Mouse (Mus musculus) kidney, postnatal 25 days (tissue): Measurements from ENCODE around the gene Rpusd3.

Source experiments
- DNase-seq, 2 experiments: peaks; one replicate each; pipeline ENCODE4 v3.0.0; 2021; ENCODE audit warnings: mixed read lengths in 2 of 2

The Rpusd3 gene

GRCm38 (mm10) chr6:113419199-113419587 is at the start of gene Rpusd3:
Gene Rpusd3 (minus strand): TSS chr6:113419340.
- peak; percentile 99 to 100 for DNase-seq

DNA sequence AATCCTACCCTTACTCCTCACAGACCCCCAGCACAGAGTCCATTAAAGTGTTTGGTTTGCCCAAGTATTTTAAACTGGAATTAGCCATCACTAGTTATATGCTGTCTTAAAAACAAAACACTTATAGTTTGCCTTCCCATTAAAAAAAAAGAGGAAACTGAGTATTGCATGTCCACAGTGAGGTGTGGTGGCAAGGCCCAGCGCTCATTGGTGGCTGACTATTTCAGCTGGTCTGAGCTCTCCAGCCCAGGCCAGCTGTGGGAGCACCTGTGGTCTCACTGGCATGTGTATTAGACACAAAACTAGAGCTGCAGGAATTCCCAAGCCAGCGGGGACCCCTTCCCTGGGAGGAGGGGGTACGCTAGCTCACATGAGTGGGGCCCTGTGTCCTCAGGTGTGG is 49.4 kb upstream of the Rpusd3 start:
- DNase-seq: no peak

DNA sequence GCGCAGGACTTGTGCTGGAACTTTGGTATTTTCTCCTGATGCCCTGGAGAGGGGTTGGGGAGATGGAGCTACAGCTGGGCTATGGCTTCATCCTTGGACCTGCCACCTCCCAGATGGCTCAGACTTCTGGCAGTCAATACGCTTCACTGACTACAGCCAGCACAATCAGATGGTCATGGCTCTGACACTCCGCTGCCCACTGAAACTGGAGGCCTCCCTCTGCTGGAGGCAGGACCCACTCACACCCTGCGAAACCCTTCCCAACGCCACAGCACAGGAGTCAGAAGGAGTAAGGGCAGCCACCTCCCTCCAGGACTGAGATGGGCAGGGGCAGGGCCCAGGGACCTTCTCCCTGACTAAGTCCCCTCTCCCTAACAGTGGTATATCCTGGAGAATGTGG is 46.5 kb upstream of the Rpusd3 start:
- peak in 1 of 2 experiments; percentile 49 for DNase-seq

- no peak for DNase-seq
Measured at GRCm38 (mm10) chr6:113464040-113464439, 44.9 kb upstream of the Rpusd3 start.

DNA sequence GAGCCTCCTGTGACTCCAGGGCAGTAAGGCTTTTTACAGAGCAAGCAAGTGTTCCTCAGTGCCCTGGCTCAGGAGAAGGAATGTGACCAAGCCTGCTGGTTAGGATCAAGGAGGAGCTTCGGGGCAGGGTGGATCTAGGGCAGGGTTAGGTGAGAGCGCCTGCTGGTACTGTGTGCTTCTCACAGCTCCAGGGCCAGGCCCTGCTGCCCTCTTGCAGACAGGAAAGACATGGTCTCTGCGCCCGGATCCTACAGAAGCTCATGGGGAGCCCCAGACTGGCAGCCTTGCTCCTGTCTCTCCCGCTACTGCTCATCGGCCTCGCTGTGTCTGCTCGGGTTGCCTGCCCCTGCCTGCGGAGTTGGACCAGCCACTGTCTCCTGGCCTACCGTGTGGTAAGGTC is 39.5 kb upstream of the Rpusd3 start:
- peak; percentile 46 to 77 for DNase-seq

DNA sequence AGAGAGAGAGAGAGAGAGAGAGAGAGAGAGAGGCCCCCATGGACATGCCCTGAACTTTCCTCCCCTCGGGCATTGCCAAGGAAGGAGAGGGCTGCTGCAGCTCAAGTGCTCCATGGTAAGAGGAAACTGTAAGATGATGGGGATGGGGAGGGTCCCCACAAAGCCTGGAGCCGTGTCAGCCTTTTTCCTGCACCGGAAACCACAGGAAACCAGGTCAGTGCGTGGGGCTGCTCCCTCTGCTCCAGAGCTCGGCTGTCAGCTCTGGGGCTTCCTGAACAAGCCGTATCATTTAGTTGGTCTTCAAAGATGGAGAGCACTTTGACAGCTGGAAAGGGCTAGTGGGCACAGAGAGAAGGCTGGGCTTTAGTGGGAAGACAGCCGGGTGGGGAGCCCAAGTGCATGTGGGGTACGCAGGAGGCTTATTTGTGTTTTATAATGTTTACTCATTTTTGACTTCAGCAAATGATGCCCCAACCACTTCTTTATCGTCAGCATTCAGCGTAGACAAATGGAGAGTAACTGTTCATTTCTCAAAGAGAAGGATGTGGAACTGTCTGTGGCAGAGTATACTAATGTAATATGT is 38.9 kb upstream of the Rpusd3 start, which contains the start of gene Il17re:
TSS of gene Il17re (plus strand) at position 533 of the 583 bp plus-strand sequence.
- DNase-seq: no peak

- no peak for DNase-seq
Measured at GRCm38 (mm10) chr6:113455007-113455406, 35.9 kb upstream of the Rpusd3 start.

DNA sequence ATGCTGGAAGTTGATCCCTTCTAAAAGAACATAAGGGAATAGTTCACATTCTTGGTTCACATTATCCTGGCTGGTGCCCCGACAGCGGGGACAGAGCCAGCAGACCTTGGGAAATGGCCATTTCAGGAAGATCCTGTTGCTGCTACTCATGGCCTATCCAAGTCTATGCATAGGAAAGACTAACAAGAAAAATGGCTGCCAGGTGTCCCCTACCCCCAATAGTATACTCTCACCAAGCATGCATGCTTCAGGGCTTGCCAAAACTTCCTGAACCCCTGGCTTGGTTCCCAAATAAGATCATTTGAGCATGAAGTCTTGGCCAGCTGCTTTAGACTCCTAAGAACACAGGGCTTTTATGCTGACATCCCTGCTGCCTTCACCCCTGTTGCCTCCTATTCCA is 32.7 kb upstream of the Rpusd3 start:
- DNase-seq: no peak

DNA sequence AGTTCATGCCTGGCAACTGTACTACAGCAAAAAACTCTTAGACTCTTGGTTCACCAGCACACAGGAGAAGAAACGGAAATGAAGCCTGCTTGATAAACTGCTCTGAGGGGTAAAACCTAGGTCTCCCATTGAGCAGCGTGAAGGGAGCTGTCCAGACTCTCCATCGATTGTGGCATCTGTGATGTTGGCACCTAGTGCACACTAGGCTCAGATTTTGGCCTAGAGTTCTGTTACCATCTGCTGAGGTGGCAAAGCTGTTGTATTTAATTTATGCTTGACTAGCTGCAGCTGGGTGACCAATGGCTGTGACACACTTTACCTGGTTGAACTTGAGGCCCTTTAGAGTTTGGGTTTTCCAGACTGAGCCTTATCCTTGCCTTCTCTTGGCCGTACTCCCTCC is 28.5 kb upstream of the Rpusd3 start:
- no peak for DNase-seq

DNA sequence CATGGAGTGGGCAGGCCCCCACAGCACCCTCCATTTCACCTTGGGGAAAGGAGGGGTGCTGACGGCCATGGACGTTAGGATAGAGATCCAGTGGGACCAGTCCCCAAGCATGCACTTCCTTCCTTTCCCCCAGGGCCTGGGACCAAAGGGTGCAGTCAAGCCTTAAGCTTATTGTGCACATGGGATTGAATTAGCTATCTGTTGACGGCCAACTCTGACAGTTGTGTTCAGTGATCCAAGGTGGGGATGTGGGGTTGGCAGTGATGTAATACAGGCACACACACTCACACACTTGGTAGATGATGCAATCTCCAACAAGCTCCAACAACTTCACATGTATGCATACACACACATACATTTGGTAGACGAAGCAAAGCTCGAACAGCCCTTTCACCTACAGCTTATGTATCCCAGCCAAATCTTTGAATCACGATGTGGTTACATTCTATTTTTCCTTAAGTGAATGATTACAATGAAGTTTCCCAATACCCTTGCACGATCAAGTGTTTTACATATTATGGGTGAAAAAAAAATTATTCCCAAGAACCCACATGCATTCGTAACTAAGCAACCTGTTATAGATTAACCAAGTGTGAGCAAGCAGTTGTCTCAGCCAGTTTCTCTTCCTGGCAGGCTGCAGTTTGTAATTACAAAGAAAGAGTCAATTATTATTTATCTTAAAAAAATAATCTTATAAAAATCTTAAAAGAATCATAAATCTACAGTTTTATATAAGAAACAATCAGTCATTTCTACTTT is 25.2 kb upstream of the Rpusd3 start:
- no peak for DNase-seq

DNA sequence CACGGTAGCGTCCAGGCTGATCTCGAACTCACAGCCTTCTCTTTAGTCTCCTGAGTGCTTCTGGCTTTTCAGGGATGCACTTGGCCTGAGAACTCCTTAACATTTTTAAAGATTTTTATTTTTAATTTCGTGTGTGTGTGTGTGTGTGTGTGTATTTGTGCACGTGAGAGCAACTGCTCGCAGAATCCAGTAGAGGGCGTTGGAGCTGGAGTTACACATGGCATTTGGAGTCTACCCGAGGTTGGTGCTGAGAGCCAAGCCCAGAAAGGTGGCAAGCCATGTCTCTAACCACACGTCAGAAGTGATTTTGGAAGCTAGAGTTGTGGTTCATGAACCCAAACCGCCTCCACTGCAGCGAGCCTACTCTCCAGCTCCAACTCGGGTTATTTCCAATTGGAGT is 24.0 kb upstream of the Rpusd3 start:
- DNase-seq: no peak

GRCm38 (mm10) chr6:113442442-113443090 is 23.4 kb upstream of the Rpusd3 start, which contains the start of gene Jagn1:
Gene Jagn1 (plus strand): TSS chr6:113442569.
- DNase-seq: peak; percentile 93 to 94

DNA sequence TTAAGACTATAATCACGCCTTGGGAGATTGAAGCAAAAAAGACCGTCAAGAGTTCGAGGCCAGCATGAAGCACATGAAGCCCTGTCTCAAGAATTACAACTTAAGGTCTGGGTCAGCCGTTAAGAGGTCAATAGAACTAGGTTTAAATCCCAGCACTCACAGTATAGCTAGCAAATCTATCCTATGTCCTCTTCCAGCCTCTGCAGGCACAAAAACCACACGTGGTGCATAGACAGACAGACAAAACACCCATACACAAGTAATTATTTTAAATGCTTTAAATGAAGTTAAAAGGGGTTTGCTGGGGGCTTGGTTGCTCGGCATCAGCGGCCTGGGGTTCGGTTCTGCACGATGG is 22.9 kb upstream of the Rpusd3 start:
- DNase-seq: no peak

GRCm38 (mm10) chr6:113441147-113441680 is 22.1 kb upstream of the Rpusd3 start:
- peak; percentile 83 to 91 for DNase-seq

DNA sequence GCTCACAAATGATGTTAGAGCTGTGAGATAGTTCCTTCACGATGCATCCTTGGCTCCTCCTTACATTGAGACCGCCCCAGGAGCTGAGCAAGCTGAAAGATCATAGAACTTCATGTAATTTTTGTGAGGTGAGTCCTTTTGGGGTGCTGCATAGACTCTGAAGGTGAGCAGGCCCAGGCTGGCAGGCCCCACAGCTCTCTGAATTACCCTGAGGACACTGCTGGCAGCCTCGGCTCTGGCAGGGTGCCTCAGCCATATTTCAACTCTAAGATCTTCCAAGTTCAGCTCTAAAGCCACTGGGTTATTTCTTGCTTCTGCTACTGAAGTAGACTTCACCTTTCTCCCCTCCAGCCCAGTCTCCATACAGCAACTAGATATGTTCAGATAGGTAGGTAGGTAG is 21.5 kb upstream of the Rpusd3 start:
- DNase-seq: peak in 1 of 2 experiments; percentile 31

DNA sequence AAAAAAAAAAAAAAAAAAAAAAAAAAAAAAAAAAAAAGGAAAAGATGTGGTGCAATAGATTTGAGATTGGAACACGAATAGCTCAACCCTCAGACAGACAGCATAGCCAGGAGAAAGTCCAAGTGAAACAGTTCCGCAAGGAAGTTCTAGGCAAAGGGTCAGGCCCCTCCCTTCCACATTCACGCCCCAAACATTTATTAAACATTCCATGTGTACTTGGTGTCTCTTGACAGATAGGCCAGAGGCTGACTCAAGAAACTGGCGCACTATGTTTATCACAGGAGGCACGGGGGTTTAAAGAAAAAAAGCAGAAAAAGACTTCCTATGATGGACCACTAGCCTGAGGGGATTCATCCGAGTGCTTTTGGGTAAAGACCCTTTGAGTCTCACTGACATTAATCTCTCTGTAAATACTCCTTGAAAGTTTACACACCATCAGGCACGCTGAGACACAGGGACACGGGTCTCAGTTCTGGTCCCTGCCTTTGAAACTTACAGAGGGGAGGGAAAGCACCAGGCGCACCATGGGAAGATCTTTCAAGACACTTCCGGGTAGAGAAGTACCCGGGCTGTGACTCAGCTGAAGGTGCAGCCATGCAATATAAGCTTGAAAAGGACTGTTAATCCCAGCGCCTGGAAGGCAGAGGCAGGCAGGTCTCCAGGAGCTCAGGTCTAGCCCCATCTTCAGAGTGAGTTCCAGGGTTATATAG is 19.7 kb upstream of the Rpusd3 start:
- DNase-seq: peak in 1 of 2 experiments; percentile 41

DNA sequence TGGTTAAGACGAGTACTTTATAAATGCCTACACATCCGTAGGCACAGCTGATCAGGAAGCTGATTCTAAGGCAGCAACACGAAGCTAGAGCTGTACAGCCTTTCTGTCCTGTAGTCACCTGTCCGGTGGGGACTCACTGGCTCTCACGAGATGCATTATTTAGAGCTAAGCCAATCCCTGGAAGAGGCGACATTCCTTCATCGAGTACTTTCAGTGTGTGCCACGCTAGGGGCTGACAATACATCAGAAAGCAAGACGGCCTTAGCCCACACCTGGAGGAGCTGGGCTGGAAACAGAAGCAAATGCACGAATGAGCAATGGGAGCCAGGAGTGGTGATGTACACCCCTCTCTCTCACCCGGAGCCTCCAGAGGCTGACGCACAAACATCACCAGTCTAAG is 18.0 kb upstream of the Rpusd3 start:
- DNase-seq: no peak

- DNase-seq: no peak
Measured at GRCm38 (mm10) chr6:113435664-113436205, 16.6 kb upstream of the Rpusd3 start, which contains the start of gene Cidec. Gene Cidec (minus strand): TSS chr6:113435760.

DNA sequence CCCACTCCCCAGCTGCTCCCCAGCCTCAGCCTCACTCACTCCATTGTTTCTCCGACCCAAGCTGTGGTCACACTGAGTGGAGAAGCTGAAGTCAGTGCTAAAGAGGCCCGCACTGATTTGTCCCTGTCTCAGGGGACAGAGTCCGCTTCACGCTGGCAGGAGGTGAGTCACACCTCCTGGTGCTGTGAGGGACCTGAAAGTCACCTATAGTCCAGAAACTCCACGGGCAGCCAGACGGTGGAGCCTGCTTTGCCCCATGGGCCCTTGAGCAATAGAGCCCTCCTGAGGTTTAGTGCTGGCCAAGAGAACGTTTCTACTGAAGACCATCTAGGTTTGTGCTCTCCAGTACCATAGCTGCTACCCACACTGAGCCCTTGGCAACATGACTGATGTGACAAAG is 15.6 kb upstream of the Rpusd3 start:
- no peak for DNase-seq

GRCm38 (mm10) chr6:113433661-113434060 is 14.5 kb upstream of the Rpusd3 start:
- no peak for DNase-seq

GRCm38 (mm10) chr6:113431801-113432200 is 12.7 kb upstream of the Rpusd3 start:
- DNase-seq: no peak

- DNase-seq: no peak
Measured at GRCm38 (mm10) chr6:113430846-113431245, 11.7 kb upstream of the Rpusd3 start.

DNA sequence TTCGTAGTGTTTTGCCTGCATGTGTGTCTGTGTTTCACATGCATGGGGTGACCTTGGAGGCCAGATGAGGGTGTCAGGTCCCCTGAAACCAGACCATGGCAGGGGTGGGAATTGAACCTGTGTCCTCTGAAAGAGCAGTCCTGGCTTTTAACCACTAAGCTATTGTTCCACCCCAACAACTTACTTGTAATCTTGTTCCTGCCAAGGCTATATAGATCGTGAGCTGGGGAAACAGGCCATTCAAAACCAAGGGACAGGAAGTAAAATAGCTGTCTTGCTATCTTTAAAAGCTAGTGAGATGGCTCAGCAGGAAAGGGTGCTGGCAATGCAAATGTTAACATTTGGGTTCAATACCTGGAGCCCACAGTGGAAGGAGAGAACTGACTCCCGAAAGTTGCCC is 10.8 kb upstream of the Rpusd3 start:
- DNase-seq: no peak
